Mouse (Mus musculus): ENCODE measurements around the gene Tmem130. TPM values are rescaled to one million over a fixed set of nuclear protein-coding genes. Genes with fewer than 3 reads are reported as not detected.

Tmem130 gene
- total RNA-seq, 4 experiments from 2014 or later = 187 to 205 (median 196) TPM

DNA sequence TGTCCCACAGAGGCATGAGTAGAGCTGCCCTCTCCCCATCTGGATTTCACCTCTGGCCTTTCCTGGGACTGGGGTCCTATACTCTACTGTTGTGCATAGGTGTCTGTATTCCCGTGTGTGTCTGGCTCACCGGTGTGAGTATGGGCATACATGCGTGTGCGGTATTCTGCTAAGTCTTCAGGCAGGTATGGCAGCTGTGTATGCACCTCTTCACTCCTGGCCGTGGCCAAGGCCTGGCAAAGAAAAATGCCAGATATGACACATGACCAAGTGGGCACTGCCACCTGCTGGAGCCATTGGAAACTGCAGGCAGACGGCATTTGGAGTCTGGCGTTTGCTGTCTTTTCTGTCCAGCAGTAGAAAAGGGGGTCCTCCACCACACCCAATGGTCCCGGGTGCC lies 26.7 kb downstream of the Tmem130 start:
- DNase-seq (ENCODE audit: low spot score in 2 of 2) = peak; percentile 53 to 82

DNA sequence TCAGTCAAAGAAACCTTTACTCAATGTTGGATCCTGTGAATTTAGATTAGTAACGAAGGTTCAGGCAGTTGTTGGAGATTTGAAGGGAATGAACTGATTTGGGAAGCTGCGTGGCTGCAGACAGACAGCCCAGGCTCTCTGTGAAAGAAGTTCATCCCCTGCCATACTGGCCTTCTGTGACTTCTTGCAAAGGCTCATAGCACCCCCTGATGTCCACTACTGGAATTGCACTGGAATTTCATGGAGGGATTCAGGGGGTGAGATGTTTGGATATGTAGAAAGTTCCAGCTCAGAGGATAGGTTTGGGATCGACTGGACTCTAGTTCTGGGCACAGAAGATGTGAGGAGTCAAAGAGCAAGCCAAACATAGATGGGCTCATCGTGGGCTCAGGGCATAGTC lies 27.7 kb downstream of the Tmem130 start:
- DNase-seq (ENCODE audit: low spot score in 2 of 2) = peak in 1 of 2 experiments; percentile 68

DNA sequence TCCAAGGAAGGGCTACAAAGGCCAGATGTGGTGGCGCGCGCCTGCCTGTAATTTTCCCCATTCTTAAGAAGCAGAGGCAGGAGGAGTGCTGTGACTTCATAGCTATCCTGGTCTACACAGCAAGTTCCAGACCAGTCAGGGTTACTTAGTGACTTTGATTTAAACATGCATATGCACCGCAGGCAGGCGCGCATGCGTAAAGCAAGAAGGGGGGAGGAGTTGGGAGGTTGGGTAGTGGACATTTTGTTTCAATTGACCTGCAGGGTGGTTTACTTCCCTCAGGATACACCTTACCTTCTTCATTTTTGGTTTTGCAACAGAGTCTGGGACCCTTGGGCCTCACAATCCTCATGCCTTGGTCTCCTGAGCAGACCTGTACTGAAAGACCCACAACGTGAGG lies 32.4 kb downstream of the Tmem130 start:
- no peak for DNase-seq (ENCODE audit: low spot score in 2 of 2)

DNA sequence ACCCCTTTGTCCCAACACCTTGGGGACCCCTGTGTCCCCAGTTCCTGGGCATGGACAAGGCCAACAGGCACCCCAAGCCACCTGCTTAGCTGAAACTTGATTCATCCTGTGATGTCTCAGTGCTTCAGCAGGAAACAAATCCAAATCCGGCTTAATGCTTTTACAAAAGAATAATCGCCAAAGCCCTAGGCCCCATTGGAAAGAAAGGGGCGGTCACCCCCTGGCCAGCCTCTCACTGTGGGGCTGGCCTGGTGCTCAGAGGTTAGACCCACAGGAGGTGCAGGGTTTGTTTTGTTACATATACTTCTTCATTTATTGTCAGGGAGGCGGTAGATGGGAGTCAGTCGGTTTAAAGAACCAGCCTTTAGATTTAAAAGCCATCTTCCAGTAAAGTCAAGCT lies 33.4 kb downstream of the Tmem130 start:
- DNase-seq (ENCODE audit: low spot score in 2 of 2) = no peak

DNA sequence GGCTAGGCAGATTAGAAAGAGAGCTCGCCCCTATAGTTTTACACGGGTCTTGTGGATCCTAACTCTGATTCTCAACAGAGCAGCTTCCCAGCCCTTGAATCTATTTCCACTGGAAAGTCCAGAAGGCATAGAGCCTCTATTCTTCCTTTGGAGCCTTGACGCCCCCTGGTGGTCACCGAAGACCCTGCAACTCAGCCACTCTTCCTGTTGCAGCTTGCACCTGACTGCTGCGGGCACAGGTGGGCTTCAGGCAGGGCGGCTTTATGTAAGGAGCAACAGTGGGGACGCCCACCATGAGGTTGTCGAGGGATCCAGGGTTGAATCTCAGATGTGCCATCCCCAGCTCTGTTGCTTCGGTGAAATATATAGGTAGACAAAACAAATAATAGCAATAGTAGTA lies 34.5 kb downstream of the Tmem130 start:
- peak in 1 of 2 experiments; percentile 72 for DNase-seq (ENCODE audit: low spot score in 2 of 2)

DNA sequence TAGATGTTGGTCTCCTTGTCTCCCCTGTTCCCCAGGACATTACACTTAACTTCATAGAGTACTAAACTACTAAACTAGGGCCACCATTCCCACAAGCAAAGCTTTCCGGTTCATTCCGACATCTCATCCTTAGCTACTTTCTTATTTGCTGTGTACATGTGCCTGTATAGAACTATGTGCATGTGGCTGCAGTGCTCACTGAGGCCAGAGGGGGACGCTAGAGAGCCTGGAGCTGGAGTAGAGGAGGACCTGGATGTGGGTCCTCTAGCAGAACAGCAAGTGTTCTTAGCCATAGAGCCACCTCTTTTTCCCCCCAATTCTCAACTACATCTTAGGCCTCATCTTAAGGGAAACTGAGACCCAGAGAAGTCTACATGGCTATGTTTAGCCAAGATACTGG lies 36.1 kb downstream of the Tmem130 start:
- no peak for DNase-seq (ENCODE audit: low spot score in 2 of 2)

DNA sequence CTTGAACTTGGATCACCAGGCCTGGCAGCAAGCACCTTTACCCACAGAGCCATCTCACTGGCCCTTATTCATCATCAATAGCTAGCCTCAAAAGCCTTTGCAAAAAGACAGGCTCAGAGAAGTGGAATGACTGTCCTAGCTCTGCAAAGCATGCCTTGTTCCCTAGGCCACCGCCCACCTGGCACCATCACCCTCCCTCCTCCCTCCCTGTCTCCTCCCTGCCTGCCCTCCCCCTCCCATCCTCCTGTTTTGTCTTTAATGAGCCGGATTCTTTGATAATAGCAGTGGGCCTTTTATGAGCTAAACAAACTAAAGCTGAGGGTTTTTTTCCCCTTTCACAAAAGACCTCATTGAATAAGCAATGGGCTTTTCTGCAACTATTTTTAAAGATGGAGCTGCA lies 36.7 kb downstream of the Tmem130 start:
- DNase-seq (ENCODE audit: low spot score in 2 of 2) = no peak

DNA sequence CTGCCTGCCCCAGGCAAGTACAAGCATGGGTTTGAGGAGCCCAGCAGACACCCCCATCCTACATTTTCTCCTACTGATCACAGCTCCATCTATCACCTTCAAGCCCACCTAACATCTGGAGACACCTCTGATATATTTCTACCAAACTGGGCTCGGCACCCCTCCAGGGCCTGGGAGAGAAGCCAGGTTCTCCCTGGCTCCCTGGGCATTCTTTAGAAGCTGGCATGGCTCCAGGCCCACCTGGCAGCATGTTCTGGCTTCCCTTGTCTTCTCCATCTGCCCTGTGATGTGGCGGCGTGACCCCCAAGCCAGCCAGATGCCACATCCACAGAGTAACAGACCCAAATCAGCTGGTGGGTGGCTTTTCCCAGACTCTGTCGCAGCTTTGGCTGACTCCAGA lies 41.3 kb downstream of the Tmem130 start:
- peak in 1 of 2 experiments; percentile 72 for DNase-seq (ENCODE audit: low spot score in 2 of 2)

DNA sequence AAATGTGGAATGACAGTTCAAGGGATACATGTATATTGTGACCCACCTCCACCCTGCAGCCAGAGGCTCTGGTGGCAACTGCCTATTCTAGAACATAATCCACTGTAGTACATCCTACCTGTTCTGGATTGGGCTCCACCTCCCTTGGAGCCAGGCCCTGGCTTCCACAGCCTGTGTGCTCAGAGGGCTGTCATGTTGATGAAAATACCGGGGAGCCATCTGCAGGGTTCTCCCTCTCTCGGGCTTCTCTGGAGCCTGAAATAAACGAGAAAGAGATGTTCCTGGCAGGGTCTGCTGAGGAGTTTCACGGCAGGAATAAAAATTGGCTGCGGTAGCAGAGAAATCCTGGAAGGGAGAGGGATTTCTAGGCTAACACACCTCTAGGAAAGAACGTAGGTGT lies 41.8 kb downstream of the Tmem130 start:
- peak in 1 of 2 experiments; percentile 77 for DNase-seq (ENCODE audit: low spot score in 2 of 2)

DNA sequence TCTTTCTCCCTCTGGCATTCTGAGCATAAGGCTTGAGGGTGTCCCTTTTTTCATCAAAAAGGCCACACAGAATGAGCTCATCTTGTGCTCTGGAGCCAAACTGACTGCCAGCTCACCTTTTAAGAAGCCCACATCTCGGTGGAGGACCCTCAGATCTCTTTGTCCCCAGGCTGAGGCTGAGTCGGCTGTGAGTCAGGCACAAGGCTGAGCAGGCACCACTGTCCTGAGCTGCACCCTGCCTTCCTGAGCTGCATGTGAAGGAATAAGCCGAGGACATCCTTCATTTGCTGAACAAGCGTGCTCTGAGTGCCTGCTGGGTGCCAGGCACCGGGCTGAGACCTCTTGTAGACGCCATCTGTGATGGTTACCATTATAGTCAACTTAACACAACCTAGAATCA lies 44.4 kb downstream of the Tmem130 start:
- DNase-seq (ENCODE audit: low spot score in 2 of 2) = no peak

DNA sequence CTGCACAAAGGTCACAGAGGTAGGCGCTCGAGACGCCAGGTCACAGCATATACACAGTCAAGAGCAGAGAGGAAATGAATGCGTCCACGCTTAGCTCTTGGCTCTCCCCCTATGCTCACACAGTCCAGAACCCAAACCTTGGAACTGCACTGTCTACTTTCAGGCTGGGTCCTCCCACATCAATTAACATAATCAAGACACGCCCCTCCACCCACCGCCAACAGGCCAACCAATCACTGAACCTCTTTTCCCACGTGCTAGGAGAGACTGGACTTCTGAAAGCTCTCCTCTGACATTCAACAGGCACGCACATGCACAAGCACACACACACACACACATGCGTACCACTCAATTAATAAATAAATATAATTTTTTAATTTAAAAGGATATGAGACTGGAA lies 48.2 kb downstream of the Tmem130 start:
- no peak for DNase-seq (ENCODE audit: low spot score in 2 of 2)

DNA sequence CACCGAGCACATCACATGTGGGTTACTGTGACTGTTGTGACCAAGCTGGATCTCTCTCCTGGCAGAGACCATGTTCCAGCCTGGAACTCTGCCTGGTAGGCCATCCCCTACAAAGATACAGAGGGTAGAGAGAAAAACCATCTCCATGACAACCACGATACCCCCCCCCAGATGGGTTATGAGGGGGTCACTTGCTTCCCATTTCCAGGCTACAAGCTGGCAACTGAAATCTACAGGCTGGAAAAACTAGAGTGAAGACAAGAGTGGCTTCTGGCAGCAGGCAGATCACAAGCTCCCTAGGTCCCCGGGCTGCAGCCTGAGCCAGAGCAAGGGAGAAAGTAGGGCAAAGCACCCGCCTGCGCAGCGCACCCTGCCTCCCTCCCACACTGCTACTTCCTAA lies 54.0 kb downstream of the Tmem130 start:
- peak; percentile 24 to 65 for DNase-seq (ENCODE audit: low spot score in 2 of 2)

DNA sequence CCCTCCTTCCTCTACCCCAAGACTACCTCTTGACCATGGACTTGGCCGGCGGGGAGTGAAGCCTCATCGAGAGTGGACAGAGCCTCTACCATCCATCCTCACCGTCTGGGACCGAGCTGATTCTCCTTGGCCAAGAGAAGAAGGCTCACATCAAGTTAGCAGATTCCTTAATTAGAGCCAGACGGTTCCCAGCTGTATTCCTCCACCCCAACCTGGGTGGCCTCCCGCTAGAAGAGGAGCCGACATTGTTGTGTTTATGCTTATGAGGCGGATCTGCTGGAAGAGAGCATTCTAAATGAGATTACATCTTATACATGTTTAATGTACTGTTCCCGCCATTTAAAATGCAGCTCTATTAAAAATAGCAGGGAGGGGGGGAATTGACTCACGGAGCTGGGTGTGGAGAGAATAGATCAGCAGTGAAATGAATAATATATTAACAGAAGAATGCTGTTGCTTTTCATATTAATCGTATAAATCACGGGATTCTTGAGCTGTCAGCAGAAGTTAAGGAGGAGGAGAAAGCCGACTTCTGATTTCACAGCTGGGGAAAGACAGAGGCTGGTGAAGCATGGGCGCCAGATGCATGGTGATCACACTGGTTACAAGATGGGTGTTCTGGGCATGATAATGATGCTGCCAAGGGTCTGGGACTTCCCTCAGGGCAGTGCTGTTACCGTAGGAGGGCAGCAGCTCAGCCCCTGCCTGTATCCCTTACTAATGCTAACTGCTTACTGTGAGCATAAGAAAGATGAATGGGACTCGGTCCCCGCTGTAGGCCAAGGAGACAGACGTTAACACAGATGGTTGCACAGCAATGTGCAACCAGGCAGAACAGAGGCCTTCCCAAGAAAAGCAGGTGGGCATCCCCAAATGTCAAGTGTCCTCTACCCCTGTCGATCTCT lies 57.9 kb downstream of the Tmem130 start:
- DNase-seq (ENCODE audit: low spot score in 2 of 2) = peak in 1 of 2 experiments; percentile 12

DNA sequence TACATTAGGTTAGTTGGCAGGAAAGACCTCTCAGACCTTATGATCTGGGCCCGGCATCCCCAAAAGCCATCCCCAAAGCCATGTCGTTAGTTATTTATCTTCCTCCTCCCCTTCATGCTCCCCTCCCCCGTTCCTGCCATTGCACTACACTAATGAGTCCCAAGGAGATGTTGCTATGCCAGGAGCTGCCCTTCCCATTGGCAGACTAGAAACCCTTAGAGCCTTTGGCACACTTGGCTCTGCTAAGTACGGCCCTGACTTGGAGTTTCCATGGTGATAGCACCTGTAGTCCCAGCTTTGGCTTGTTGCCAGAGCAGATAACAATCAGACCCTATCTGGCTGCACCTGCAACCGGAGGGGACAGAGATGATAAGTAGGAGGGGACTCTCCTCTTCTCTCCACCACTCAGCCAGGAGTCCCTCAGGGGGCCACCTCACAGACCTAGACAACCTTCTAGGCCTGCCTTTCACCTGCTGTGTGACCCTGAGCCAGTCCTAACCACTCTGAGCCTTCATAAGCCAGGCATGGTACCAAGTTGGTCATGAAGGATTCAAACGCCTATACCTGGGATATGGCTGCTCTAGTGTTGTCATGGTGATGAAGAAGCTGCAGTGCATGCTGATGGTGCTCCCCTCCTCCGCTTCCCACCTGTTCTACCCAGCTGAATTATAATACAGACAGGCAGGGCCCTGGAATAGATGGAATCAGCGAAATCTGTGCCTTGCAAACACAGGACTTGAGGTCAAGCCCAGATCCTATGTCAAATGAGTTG lies 66.1 kb downstream of the Tmem130 start:
- DNase-seq (ENCODE audit: low spot score in 2 of 2) = peak in 1 of 2 experiments; percentile 22

DNA sequence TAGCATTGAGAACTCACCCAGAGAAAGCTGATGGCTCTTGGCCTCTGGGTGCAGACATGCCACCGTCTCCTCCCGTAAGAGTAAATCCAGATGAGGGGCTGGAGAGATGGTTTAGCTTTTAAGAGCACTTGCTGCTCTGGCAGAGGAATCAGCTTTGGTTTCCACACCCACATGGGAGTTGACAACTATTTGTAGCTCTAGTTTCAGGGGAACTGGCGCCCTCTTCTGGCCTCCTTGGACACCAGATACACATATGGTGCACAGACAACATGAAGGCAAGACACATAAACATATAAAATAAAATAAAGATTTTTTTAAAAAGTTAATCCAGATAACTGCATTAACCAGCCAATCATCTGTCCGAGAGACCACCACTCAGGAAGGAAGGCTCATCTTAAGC lies 67.5 kb downstream of the Tmem130 start:
- no peak for DNase-seq (ENCODE audit: low spot score in 2 of 2)

DNA sequence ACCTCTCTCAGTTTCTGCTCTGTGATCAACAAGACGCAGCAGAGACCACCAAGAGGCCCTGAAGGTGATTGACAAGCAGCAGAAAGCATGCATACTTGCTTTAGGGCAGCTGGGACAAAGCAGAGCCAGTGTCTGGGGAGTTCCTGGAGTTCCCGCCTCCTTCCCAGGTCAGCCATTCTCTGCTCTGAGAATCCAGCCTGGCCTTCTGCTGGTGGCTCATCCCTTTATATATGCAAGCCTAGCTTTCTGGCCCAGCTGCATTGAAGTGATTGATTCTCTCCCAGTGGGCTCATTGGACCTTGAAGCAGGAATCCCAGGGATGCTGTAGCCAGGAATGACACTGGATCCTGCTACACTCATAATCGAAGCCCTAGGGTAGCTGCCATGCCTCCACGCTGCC lies 70.2 kb downstream of the Tmem130 start:
- no peak for DNase-seq (ENCODE audit: low spot score in 2 of 2)

DNA sequence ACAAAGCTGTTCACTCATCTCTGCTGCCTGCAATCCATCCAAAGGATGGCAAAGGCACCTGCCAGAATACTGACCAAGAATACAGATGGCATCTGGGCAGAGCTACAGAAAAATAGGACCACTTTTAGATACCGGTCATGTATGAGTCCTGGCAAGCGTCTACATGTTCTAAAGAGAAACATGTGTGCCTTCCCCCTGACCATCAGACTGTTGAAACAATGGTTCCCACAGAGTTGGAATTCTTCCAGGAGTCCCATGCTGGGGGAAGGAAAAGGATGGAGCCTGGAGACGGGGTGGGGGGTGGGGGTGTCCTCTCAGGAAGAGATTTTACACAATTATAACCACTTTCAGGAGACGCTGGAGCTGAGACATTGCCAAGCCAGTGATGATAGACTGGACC lies 73.2 kb downstream of the Tmem130 start:
- no peak for DNase-seq (ENCODE audit: low spot score in 2 of 2)

Other genes starting within 250 kb of the Tmem130 start
- 10 to 100 TPM; 44.2 to 70.5 (median 65.1) TPM for gene Nptx2, start 215.9 kb downstream of the Tmem130 start, total RNA-seq (2022)
- 100 to 1,000 TPM; 136 to 161 (median 156) TPM for gene Trrap, start 5.9 kb upstream of the Tmem130 start, total RNA-seq (2022)
- gene Smurf1, start 204.0 kb upstream of the Tmem130 start, total RNA-seq (2022) = 10 to 100 TPM; 32.4 to 38.4 (median 37.2) TPM

Data from left cerebral cortex, adult 8-10 months (tissue).